Mouse (Mus musculus): ENCODE results near the gene Inpp4a. TPM values are rescaled to one million over a fixed set of nuclear protein-coding genes. Genes with fewer than 3 reads are reported as not detected.
A peak's percentile ranks its signal among the peaks of the same experiment; 100 is the strongest.

Inpp4a gene
- polyA plus RNA-seq, 1 experiment from 2014 or later = 79.9 TPM

DNA sequence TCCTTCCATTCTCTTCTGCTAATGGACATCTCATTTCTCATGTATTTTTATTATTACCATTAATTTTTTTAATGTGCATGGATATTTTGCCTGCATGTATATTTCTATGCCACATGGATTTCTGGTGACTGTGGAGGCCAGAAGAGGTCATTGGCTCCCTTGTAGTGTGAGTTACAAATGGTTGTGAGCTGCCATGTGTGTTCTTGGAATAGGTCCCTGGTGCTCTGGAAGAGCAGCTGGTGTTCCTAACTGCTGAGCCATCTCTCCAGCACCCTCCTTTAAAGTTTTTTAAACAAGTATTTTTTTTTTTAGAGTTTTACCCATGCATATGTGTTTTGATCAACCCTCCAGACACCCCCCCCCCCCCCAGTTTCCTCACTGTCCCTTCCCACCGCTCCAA, 3.3 kb upstream of the Inpp4a start:
- ATAC-seq = no peak
- no peak overlapping the region for H3K4me3 ChIP-seq (ENCODE audit: low read depth, low read length)
- H3K4me1 ChIP-seq (ENCODE audit: control insufficient read depth, insufficient read depth, low read length) = peaks cover 9% of the 10 kb centered on the region
- no peak overlapping the region for H3K9ac ChIP-seq (ENCODE audit: low read depth, low read length)
- no peak overlapping the region for H3K4me2 ChIP-seq (ENCODE audit: low read length)
- H3K27me3 ChIP-seq (ENCODE audit: control insufficient read depth, insufficient read depth, low read depth, low read length) = no peaks in the 10 kb centered on the region
- no peaks in the 10 kb centered on the region for H3K36me3 ChIP-seq (ENCODE audit: control insufficient read depth, insufficient read depth, low read length)
- no peak overlapping the region for H3K27ac ChIP-seq (ENCODE audit: low read length)
- 67% methylated on average over 1 of the region's 1 CpGs for WGBS
- H3K9me3 ChIP-seq (replicated peaks; ENCODE audit: control insufficient read depth, low read length, poor library complexity, severe bottlenecking) = no peaks in the 10 kb centered on the region

DNA sequence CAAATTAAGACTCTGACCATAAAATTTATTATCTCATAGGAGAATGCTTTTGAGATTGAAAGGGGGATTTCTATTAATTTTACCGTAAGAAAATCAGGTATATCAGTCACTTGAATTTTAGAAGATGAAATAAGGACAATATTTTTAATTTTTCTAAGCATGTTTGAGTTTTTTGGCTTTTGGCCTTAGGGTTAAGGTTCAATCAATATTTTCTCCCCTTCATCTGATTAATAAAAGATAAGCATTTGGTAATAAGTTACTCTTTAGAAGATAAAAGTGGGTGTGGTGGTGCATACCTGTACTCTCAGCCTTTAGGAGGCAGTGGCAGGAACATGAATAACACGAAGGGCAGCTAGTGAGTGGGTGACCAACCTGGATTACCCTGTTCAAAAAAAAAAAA, 761 bp upstream of the Inpp4a start:
- no peaks in the 10 kb centered on the region for H3K27me3 ChIP-seq (ENCODE audit: control insufficient read depth, insufficient read depth, low read depth, low read length)
- no peak overlapping the region for H3K4me3 ChIP-seq (ENCODE audit: low read depth, low read length)
- no peak overlapping the region for H3K27ac ChIP-seq (ENCODE audit: low read length)
- peaks cover 17% of the 10 kb centered on the region for H3K4me1 ChIP-seq (ENCODE audit: control insufficient read depth, insufficient read depth, low read length)
- no peak overlapping the region for H3K4me2 ChIP-seq (ENCODE audit: low read length)
- WGBS = 86% methylated on average over 2 of the region's 2 CpGs
- H3K9ac ChIP-seq (ENCODE audit: low read depth, low read length) = no peak overlapping the region
- no peaks in the 10 kb centered on the region for H3K9me3 ChIP-seq (replicated peaks; ENCODE audit: control insufficient read depth, low read length, poor library complexity, severe bottlenecking)
- H3K36me3 ChIP-seq (ENCODE audit: control insufficient read depth, insufficient read depth, low read length) = no peaks in the 10 kb centered on the region
- no peak for ATAC-seq

DNA sequence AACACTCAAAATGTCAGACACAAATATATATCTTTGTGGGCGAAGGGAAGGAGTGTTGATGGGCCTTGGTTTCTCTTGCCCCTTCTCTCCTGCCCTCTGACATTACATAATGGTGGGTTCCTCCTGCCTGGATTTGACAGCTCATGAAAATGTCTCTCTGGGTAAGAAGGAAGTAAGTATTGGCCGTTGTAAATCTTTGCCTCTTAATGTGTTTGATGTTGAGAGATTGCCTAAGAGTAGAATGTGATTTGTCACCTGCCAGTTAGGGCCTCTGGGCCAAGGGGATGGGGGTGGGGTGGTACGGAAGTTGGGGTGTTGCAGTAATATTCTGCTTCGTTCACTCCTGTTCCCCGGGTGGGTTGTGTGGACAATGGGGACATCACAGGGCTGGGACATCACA, 985 bp downstream of the Inpp4a start:
- ATAC-seq = peak; percentile 7
- Histone ChIP-seq H3K27ac (ENCODE audit: low read length) (no peak overlapping the region), H3K27me3 (ENCODE audit: control insufficient read depth, insufficient read depth, low read depth, low read length) (no peaks in the 10 kb centered on the region), H3K4me3 (ENCODE audit: low read depth, low read length) (peak overlapping the region; percentile 84), H3K4me2 (ENCODE audit: low read length) (peak overlapping the region; percentile 79), H3K4me1 (ENCODE audit: control insufficient read depth, insufficient read depth, low read length) (peaks cover 17% of the 10 kb centered on the region), H3K36me3 (ENCODE audit: control insufficient read depth, insufficient read depth, low read length) (no peaks in the 10 kb centered on the region), H3K9ac (ENCODE audit: low read depth, low read length) (peak overlapping the region; percentile 92), H3K9me3 (replicated peaks; ENCODE audit: control insufficient read depth, low read length, poor library complexity, severe bottlenecking) (no peaks in the 10 kb centered on the region)
- 79% methylated on average over 5 of the region's 5 CpGs for WGBS

DNA sequence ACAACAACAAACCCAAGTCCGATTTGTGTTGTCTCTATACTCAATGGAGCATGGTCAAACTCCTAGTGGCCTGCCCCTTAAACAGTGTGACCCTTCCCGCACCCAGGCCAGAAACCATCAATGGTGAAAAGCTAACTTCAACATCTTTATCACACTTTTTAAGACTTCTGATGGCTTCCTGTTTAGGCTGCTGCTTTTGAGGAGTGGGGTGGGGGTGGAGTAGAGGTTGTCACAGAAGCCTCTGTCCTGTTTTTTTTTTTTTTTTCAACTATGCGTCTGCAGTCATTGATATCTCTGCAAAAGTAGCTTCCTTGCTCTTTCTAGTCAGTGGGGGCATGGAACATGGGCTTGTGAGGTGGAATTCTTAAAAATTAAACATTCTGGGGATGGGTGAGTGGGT, 3.1 kb downstream of the Inpp4a start:
- 84% methylated on average over 3 of the region's 3 CpGs for WGBS
- Histone ChIP-seq H3K27ac (ENCODE audit: low read length) (no peak overlapping the region), H3K4me2 (ENCODE audit: low read length) (no peak overlapping the region), H3K4me1 (ENCODE audit: control insufficient read depth, insufficient read depth, low read length) (peaks cover 21% of the 10 kb centered on the region), H3K27me3 (ENCODE audit: control insufficient read depth, insufficient read depth, low read depth, low read length) (no peaks in the 10 kb centered on the region), H3K9me3 (replicated peaks; ENCODE audit: control insufficient read depth, low read length, poor library complexity, severe bottlenecking) (no peaks in the 10 kb centered on the region), H3K9ac (ENCODE audit: low read depth, low read length) (no peak overlapping the region), H3K4me3 (ENCODE audit: low read depth, low read length) (no peak overlapping the region), H3K36me3 (ENCODE audit: control insufficient read depth, insufficient read depth, low read length) (no peaks in the 10 kb centered on the region)
- no peak for ATAC-seq

DNA sequence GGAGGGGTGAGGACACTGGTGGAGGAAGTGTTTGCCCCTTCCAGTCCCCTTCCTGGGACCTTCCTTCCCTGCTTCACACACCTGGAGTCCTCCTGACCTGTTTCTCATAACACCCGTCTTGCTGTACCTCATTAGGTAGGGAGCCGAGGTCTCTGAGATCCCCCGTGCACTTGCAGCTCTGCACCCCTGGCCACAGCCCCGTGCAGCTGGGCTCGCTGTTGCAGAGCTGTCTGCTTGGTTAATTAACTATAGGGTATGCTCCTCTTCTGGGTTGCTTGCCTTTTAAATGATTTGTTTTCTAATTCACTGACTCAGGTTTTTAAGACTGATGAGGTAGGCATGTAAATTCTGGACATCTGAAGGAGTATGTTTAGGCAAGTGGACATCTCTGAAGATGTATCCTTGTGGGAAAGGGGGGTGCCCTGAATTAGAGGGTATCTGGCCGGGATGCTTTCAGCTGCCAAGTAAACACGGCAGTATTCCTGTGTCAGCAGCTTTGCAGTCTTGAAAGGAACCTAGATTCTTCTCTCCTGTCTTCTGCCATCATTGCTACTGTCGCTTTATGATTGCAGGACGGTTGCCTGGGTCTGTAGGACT, 6.1 kb downstream of the Inpp4a start:
- H3K4me1 ChIP-seq (ENCODE audit: control insufficient read depth, insufficient read depth, low read length) = peaks cover 18% of the 10 kb centered on the region
- H3K27ac ChIP-seq (ENCODE audit: low read length) = no peak overlapping the region
- H3K4me3 ChIP-seq (ENCODE audit: low read depth, low read length) = no peak overlapping the region
- H3K36me3 ChIP-seq (ENCODE audit: control insufficient read depth, insufficient read depth, low read length) = no peaks in the 10 kb centered on the region
- H3K4me2 ChIP-seq (ENCODE audit: low read length) = no peak overlapping the region
- no peak overlapping the region for H3K9ac ChIP-seq (ENCODE audit: low read depth, low read length)
- no peaks in the 10 kb centered on the region for H3K27me3 ChIP-seq (ENCODE audit: control insufficient read depth, insufficient read depth, low read depth, low read length)
- no peaks in the 10 kb centered on the region for H3K9me3 ChIP-seq (replicated peaks; ENCODE audit: control insufficient read depth, low read length, poor library complexity, severe bottlenecking)
- WGBS = 80% methylated on average over 9 of the region's 9 CpGs
- ATAC-seq = no peak

DNA sequence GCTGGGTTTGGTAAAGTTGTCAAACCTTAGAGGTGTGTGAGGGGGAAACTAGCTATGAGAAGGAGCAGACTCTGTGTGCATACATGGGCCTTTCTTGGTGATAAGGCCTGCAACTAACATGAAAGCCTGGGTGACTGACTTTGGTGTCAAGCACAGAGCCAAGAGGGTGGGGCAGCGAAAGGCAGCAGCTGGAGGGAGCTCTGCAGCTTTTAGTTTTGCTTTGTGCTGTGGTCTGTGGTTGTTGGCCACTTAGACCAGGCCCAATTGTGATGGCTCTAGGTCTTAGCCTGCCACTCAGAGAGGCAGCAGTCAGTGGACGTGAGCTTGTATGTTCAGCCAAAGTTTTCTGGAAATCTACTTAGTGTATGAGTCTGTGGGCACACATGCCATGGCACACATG, 7.9 kb downstream of the Inpp4a start:
- WGBS = 92% methylated on average over 2 of the region's 2 CpGs
- Histone ChIP-seq H3K4me2 (ENCODE audit: low read length) (no peak overlapping the region), H3K27ac (ENCODE audit: low read length) (no peak overlapping the region), H3K36me3 (ENCODE audit: control insufficient read depth, insufficient read depth, low read length) (no peaks in the 10 kb centered on the region), H3K27me3 (ENCODE audit: control insufficient read depth, insufficient read depth, low read depth, low read length) (no peaks in the 10 kb centered on the region), H3K4me3 (ENCODE audit: low read depth, low read length) (no peak overlapping the region), H3K9ac (ENCODE audit: low read depth, low read length) (no peak overlapping the region), H3K4me1 (ENCODE audit: control insufficient read depth, insufficient read depth, low read length) (peaks cover 4% of the 10 kb centered on the region; the same call in 1 of the 2 replicates), H3K9me3 (replicated peaks; ENCODE audit: control insufficient read depth, low read length, poor library complexity, severe bottlenecking) (no peaks in the 10 kb centered on the region)
- no peak for ATAC-seq

DNA sequence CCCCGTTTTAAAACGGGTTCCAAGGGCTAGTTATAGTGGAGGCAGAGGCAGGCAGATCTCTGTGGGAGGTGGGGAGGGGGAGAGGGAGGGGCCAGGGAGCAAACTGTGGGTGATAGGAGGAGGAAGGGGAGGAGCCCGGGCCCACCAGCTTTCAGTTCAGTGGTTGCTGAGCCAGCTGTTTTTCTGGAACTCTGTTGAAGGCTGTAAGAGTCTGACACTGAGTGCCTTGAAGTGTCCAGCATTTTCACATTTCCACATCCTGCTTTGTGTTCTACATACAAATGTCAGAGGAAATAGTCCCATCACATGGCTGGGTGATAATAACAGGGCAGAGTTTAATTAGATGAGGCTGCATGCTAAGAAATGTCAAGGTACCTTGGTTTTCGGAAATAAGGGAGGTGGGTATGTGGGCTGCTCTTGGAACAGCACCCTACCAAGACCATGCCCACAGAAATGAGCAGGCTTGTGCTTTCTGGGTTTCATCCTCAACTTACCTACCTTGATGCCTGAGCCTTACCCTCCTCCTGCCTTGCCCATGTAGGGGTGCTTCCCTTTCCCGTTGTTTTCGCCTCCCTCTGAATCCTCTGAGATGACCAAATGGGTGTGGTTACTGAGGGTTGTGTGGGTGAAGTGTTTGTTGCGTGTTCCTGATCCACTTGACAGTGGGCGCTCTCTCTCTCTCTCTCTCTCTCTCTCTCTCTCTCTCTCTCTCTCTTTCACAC, 8.5 kb downstream of the Inpp4a start:
- H3K27me3 ChIP-seq (ENCODE audit: control insufficient read depth, insufficient read depth, low read depth, low read length) = no peaks in the 10 kb centered on the region

DNA sequence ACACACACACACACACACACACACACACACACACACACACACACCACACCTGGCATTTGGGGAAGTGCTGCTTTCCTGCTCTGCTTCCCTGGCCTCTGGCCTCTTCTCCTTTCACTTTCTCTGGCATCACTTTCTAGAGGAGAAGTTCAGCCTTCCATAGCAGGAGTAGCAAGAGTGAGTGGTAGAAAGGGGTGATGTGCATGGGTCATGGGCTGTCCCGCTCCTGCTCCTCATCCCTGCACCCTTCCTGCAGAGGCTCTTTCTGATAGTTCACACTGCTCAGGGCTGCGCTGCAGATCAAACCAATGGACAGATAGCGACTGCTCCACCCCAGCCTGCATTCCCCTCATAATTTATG, 9.1 kb downstream of the Inpp4a start:
- Histone ChIP-seq H3K9me3 (replicated peaks; ENCODE audit: control insufficient read depth, low read length, poor library complexity, severe bottlenecking) (no peaks in the 10 kb centered on the region), H3K27me3 (ENCODE audit: control insufficient read depth, insufficient read depth, low read depth, low read length) (no peaks in the 10 kb centered on the region), H3K4me1 (ENCODE audit: control insufficient read depth, insufficient read depth, low read length) (peaks cover 4% of the 10 kb centered on the region; the same call in 1 of the 2 replicates), H3K36me3 (ENCODE audit: control insufficient read depth, insufficient read depth, low read length) (no peaks in the 10 kb centered on the region), H3K9ac (ENCODE audit: low read depth, low read length) (no peak overlapping the region), H3K27ac (ENCODE audit: low read length) (no peak overlapping the region), H3K4me3 (ENCODE audit: low read depth, low read length) (no peak overlapping the region), H3K4me2 (ENCODE audit: low read length) (no peak overlapping the region)
- ATAC-seq = no peak
- 83% methylated on average over 3 of the region's 3 CpGs for WGBS

More for the DNA sequence above, 8.5 kb downstream of the Inpp4a start:
- Histone ChIP-seq H3K36me3 (ENCODE audit: control insufficient read depth, insufficient read depth, low read length) (no peaks in the 10 kb centered on the region), H3K9ac (ENCODE audit: low read depth, low read length) (no peak overlapping the region), H3K4me2 (ENCODE audit: low read length) (no peak overlapping the region), H3K27ac (ENCODE audit: low read length) (no peak overlapping the region), H3K9me3 (replicated peaks; ENCODE audit: control insufficient read depth, low read length, poor library complexity, severe bottlenecking) (no peaks in the 10 kb centered on the region), H3K4me1 (ENCODE audit: control insufficient read depth, insufficient read depth, low read length) (peaks cover 4% of the 10 kb centered on the region; the same call in 1 of the 2 replicates), H3K4me3 (ENCODE audit: low read depth, low read length) (no peak overlapping the region)
- WGBS = 93% methylated on average over 8 of the region's 8 CpGs
- ATAC-seq = no peak

DNA sequence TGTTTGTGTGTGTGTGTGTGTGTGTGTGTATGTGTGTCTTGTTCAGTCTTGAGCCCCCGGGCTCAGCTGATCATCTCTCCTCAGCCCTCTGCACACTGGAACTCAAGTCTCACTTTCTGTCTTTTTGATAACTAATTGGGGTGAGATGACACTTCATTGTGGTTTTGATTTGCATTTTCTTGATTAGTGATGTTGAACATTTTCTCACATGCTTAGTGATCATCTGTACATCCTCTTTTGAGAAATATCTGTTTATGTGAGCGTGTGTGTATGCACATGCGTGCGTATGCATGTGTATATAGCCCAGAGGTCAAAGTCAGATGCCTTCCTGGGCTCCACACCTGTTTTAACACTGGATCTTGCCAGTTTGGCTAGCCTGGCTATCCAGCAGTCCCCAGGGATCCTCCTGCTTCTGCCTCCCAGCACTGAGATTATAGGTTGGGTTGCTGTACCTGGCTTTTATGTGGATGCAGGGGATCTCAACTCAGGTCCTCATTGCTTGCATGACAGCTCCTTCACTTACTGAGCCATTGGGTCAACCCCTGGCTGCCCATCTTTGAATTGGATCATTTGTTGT, 10.4 kb downstream of the Inpp4a start:
- Histone ChIP-seq H3K4me2 (ENCODE audit: low read length) (no peak overlapping the region), H3K27me3 (ENCODE audit: control insufficient read depth, insufficient read depth, low read depth, low read length) (no peaks in the 10 kb centered on the region), H3K9ac (ENCODE audit: low read depth, low read length) (no peak overlapping the region), H3K36me3 (ENCODE audit: control insufficient read depth, insufficient read depth, low read length) (no peaks in the 10 kb centered on the region), H3K27ac (ENCODE audit: low read length) (no peak overlapping the region), H3K4me1 (ENCODE audit: control insufficient read depth, insufficient read depth, low read length) (peaks cover 4% of the 10 kb centered on the region; the same call in 1 of the 2 replicates), H3K4me3 (ENCODE audit: low read depth, low read length) (no peak overlapping the region), H3K9me3 (replicated peaks; ENCODE audit: control insufficient read depth, low read length, poor library complexity, severe bottlenecking) (no peaks in the 10 kb centered on the region)
- 98% methylated on average over 4 of the region's 4 CpGs for WGBS
- no peak for ATAC-seq

All from midbrain, embryonic 16.5 days (tissue).